Mouse (Mus musculus) G1E (cell line): ENCODE results near the gene Pxmp4.

Experiments used
- CTCF ChIP-seq: IDR thresholded peaks from 2 replicates; pipeline ENCODE4 v1.5.1; 2012; ENCODE audit warnings: low read depth, low read length, inconsistent platforms, mixed read lengths
- GATA2 ChIP-seq: IDR thresholded peaks from 2 replicates; pipeline ENCODE4 v1.6.1; 2012; ENCODE audit warnings: low read depth, low read length, inconsistent platforms, borderline replicate concordance

DNA sequence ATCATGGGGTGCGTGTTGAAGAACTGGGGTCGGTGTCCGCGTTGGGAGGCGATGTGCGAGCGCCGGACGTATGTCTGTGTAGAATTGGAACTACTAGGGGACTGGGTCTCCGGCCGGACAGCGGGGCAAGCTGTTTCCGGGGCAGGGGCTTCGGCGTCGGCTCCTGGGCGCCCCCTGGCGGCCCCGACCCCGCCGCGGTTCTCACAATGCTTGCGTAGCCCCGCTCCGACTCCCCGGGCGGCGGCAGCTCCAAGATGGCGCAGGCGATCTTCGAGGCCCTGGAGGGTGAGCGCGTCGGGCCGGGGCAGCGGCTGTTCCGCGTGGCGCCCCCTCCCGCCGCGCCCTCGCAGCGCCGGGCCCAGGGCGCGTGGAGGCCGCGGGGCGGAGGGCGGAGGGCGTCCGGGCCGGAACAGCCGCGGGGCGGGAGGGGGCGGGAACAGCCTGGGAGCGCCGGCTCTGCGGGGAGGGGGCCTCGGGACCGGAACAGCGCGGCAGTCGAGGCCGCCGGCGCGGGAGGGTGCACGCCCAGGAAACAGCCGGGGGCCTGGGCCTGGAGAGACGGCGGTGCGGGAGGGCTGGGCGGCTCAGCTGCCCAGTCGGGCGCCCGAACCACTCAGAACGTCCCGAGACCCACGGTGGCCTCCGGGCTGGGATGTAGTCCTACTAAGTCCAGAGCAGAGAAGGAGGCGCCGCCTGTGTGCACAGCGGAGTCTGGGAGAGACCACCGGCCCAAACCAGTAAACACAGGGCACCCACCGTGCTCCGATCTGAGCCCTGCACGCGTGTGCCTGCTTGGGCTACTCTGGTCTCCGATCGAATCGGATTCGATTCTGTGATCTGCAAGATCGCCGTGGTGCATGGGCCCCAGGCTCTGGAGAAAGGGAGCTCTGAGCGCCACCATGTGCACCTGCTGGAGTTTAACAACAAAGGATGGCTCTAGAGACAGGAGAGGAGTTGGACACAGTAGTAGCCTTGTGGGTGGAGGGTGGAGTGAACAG is 9.9 kb upstream of the Pxmp4 start, which contains the start of the genes Zfp341 and 4930519P11Rik:
- peak; percentile 53; the same call in 1 of the 2 replicates for TF ChIP-seq CTCF
- no peak for TF ChIP-seq GATA2
